Mouse (Mus musculus): ENCODE measurements at regions not wholly inside any gene's neighbourhood (a gene's known extent, or its start where the extent isn't known, plus 50 kb on each side); places are given as distances from the start of the nearest gene placed in this dataset.
A peak's percentile ranks its signal among the peaks of the same experiment; 100 is the strongest.

DNA sequence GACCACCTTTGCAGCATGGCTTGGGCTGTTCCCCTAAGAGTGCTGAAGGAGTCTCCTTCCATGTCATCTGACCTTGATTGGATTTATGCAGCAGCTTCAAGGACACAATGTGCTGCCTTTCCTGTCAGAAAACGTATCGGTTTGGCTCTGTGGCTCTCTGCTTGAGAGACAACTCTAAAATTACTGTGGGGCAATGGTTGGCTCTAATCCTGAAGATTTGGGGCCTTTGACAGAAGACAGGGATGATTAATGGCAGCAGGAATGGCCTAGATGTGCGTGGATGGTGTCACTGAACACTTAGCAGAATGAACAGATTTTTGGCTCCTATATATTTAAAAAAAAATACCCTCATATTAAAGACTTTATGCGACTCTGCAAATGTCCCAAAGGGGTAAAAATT is 136.8 kb upstream of the Dnajc19 start:
- 70% methylated on average over 4 of the region's 4 CpGs for WGBS
- no peaks in the 10 kb centered on the region for H3K9me3 ChIP-seq (replicated peaks; ENCODE audit: control insufficient read depth, low read length)
- no peak overlapping the region for H3K4me2 ChIP-seq (ENCODE audit: low read depth, low read length)
- ATAC-seq (ENCODE audit: insufficient read depth, low FRiP score): no peak
- H3K27me3 ChIP-seq (ENCODE audit: control insufficient read depth, insufficient read depth, low read length): no peaks in the 10 kb centered on the region
- no peak overlapping the region for H3K4me3 ChIP-seq (replicated peaks; ENCODE audit: low read length)
- H3K9ac ChIP-seq (ENCODE audit: low read length): no peak overlapping the region
- no peak overlapping the region for H3K27ac ChIP-seq (ENCODE audit: low read length)
- H3K36me3 ChIP-seq (ENCODE audit: control insufficient read depth, insufficient read depth, low read length): no peaks in the 10 kb centered on the region
- no peaks in the 10 kb centered on the region for H3K4me1 ChIP-seq (ENCODE audit: control insufficient read depth, insufficient read depth, low read length)

DNA sequence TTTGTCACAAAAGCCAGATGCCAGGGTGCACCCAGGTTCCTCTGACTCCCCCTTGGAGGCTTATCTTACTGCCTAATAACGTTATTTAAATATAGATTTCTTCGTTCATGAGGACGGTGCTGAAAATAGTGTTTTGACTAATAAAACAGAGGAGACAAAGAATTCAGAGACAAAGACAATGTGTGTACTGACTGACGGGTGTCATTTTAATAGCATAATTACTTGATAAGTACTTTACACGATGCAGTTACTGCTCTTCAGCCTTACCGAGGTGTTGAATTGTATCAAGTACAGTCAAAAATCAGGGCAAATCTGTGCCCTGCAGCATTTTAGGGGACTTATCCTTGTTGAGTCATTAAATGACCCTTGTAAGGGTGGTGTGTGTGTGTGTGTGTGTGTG is 133.1 kb upstream of the Dnajc19 start:
- Histone ChIP-seq H3K9ac (ENCODE audit: low read length) (no peak overlapping the region), H3K36me3 (ENCODE audit: control insufficient read depth, insufficient read depth, low read length) (no peaks in the 10 kb centered on the region), H3K27me3 (ENCODE audit: control insufficient read depth, insufficient read depth, low read length) (no peaks in the 10 kb centered on the region), H3K27ac (ENCODE audit: low read length) (no peak overlapping the region), H3K4me2 (ENCODE audit: low read depth, low read length) (no peak overlapping the region), H3K9me3 (replicated peaks; ENCODE audit: control insufficient read depth, low read length) (no peaks in the 10 kb centered on the region), H3K4me3 (replicated peaks; ENCODE audit: low read length) (no peak overlapping the region), H3K4me1 (ENCODE audit: control insufficient read depth, insufficient read depth, low read length) (no peaks in the 10 kb centered on the region)
- 83% methylated on average over 6 of the region's 6 CpGs for WGBS
- ATAC-seq (ENCODE audit: insufficient read depth, low FRiP score): no peak

GRCm38 (mm10) chr3:34206454-34206853 is 125.3 kb upstream of the Dnajc19 start:
- Histone ChIP-seq H3K9me3 (replicated peaks; ENCODE audit: control insufficient read depth, low read length) (no peaks in the 10 kb centered on the region), H3K9ac (ENCODE audit: low read length) (no peak overlapping the region), H3K27me3 (ENCODE audit: control insufficient read depth, insufficient read depth, low read length) (no peaks in the 10 kb centered on the region), H3K27ac (ENCODE audit: low read length) (no peak overlapping the region), H3K4me2 (ENCODE audit: low read depth, low read length) (no peak overlapping the region), H3K36me3 (ENCODE audit: control insufficient read depth, insufficient read depth, low read length) (no peaks in the 10 kb centered on the region), H3K4me3 (replicated peaks; ENCODE audit: low read length) (no peak overlapping the region), H3K4me1 (ENCODE audit: control insufficient read depth, insufficient read depth, low read length) (no peaks in the 10 kb centered on the region)
- WGBS: 79% methylated on average over 3 of the region's 3 CpGs
- no peak for ATAC-seq (ENCODE audit: insufficient read depth, low FRiP score)

- no peak for ATAC-seq (ENCODE audit: insufficient read depth, low FRiP score)
- Histone ChIP-seq H3K27me3 (ENCODE audit: control insufficient read depth, insufficient read depth, low read length) (0 out of 2 replicates have a peak, but pooled peaks cover 4% of the 10 kb centered on the region), H3K9ac (ENCODE audit: low read length) (no peak overlapping the region), H3K36me3 (ENCODE audit: control insufficient read depth, insufficient read depth, low read length) (no peaks in the 10 kb centered on the region), H3K27ac (ENCODE audit: low read length) (no peak overlapping the region), H3K4me3 (replicated peaks; ENCODE audit: low read length) (no peak overlapping the region), H3K9me3 (replicated peaks; ENCODE audit: control insufficient read depth, low read length) (no peaks in the 10 kb centered on the region), H3K4me1 (ENCODE audit: control insufficient read depth, insufficient read depth, low read length) (no peaks in the 10 kb centered on the region), H3K4me2 (ENCODE audit: low read depth, low read length) (peak overlapping the region; percentile 4; the same call in 1 of the 2 replicates)
- 30% methylated on average over 8 of the region's 8 CpGs for WGBS
Measured at GRCm38 (mm10) chr3:34198228-34198627, 117.1 kb upstream of the Dnajc19 start.

DNA sequence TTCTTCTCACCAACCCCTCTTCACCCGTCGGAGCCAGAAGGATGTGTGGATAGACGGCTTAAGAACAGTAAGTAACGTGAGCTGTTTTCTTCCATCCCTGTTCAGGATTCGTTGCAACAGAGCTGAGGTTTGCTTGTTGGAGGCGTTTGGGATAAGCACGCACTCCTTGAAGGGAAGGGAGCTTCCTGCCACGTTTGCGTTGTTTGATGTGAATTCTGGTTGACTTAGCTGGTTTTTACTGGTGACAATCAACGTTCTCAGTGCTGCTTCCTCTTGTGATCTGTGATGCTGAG is 116.0 kb upstream of the Dnajc19 start:
- Histone ChIP-seq H3K27ac (ENCODE audit: low read length) (no peak overlapping the region), H3K4me3 (replicated peaks; ENCODE audit: low read length) (no peak overlapping the region), H3K27me3 (ENCODE audit: control insufficient read depth, insufficient read depth, low read length) (0 out of 2 replicates have a peak, but pooled peaks cover 4% of the 10 kb centered on the region), H3K9me3 (replicated peaks; ENCODE audit: control insufficient read depth, low read length) (no peaks in the 10 kb centered on the region), H3K36me3 (ENCODE audit: control insufficient read depth, insufficient read depth, low read length) (no peaks in the 10 kb centered on the region), H3K9ac (ENCODE audit: low read length) (no peak overlapping the region), H3K4me1 (ENCODE audit: control insufficient read depth, insufficient read depth, low read length) (no peaks in the 10 kb centered on the region), H3K4me2 (ENCODE audit: low read depth, low read length) (no peak overlapping the region)
- no peak for ATAC-seq (ENCODE audit: insufficient read depth, low FRiP score)
- 5% methylated on average over 10 of the region's 10 CpGs for WGBS

- Histone ChIP-seq H3K4me1 (ENCODE audit: control insufficient read depth, insufficient read depth, low read length) (no peaks in the 10 kb centered on the region), H3K27me3 (ENCODE audit: control insufficient read depth, insufficient read depth, low read length) (0 out of 2 replicates have a peak, but pooled peaks cover 4% of the 10 kb centered on the region), H3K36me3 (ENCODE audit: control insufficient read depth, insufficient read depth, low read length) (no peaks in the 10 kb centered on the region), H3K27ac (ENCODE audit: low read length) (no peak overlapping the region), H3K4me3 (replicated peaks; ENCODE audit: low read length) (no peak overlapping the region), H3K9me3 (replicated peaks; ENCODE audit: control insufficient read depth, low read length) (no peaks in the 10 kb centered on the region), H3K4me2 (ENCODE audit: low read depth, low read length) (no peak overlapping the region), H3K9ac (ENCODE audit: low read length) (no peak overlapping the region)
- no peak for ATAC-seq (ENCODE audit: insufficient read depth, low FRiP score)
- 40% methylated on average over 22 of the region's 22 CpGs for WGBS
Measured at GRCm38 (mm10) chr3:34196451-34197162, 115.5 kb upstream of the Dnajc19 start.

- Histone ChIP-seq H3K4me3 (replicated peaks; ENCODE audit: low read length) (no peak overlapping the region), H3K9me3 (replicated peaks; ENCODE audit: control insufficient read depth, low read length) (no peaks in the 10 kb centered on the region), H3K36me3 (ENCODE audit: control insufficient read depth, insufficient read depth, low read length) (no peaks in the 10 kb centered on the region), H3K4me2 (ENCODE audit: low read depth, low read length) (no peak overlapping the region), H3K4me1 (ENCODE audit: control insufficient read depth, insufficient read depth, low read length) (no peaks in the 10 kb centered on the region), H3K27me3 (ENCODE audit: control insufficient read depth, insufficient read depth, low read length) (0 out of 2 replicates have a peak, but pooled peaks cover 4% of the 10 kb centered on the region), H3K9ac (ENCODE audit: low read length) (no peak overlapping the region), H3K27ac (ENCODE audit: low read length) (no peak overlapping the region)
- no peak for ATAC-seq (ENCODE audit: insufficient read depth, low FRiP score)
- 70% methylated on average over 13 of the region's 13 CpGs for WGBS
Measured at GRCm38 (mm10) chr3:34195729-34196450, 114.8 kb upstream of the Dnajc19 start.

DNA sequence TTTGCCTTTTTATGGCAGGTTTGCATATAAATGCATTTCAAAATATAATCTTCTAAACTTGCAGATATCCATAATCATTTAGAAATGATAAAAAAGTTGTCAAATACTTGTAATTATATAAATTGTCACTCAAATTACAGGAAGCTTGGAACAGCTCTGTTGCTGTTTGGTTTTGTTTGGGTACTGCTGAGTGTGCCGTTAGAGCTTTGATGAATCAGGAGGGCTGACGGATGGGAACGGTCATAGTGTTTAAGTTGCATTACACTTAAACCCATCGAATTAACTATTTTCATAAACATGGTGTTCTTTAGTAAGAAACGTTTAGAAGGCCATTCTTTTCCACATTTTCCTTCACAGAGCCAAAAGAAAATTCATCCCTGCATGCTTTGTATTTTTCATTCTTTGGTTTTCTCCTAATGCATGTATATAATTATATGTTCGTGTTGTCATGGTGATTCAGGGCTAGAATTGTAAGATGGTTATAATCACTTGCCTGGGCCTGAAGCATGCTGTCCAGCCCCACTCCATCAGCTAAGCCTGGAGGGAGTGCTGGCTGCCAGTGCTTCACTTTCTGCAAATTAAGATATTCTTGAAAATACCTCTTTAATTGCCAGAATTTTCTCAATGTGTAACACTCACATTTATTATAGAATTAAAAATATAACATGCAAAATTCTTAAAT is 92.4 kb upstream of the Dnajc19 start:
- H3K9me3 ChIP-seq (replicated peaks; ENCODE audit: control insufficient read depth, low read length): no peaks in the 10 kb centered on the region
- ATAC-seq (ENCODE audit: insufficient read depth, low FRiP score): no peak
- H3K9ac ChIP-seq (ENCODE audit: low read length): no peak overlapping the region
- no peaks in the 10 kb centered on the region for H3K4me1 ChIP-seq (ENCODE audit: control insufficient read depth, insufficient read depth, low read length)
- no peaks in the 10 kb centered on the region for H3K27me3 ChIP-seq (ENCODE audit: control insufficient read depth, insufficient read depth, low read length)
- WGBS: 52% methylated on average over 6 of the region's 6 CpGs
- no peak overlapping the region for H3K27ac ChIP-seq (ENCODE audit: low read length)
- H3K4me3 ChIP-seq (replicated peaks; ENCODE audit: low read length): no peak overlapping the region
- no peak overlapping the region for H3K4me2 ChIP-seq (ENCODE audit: low read depth, low read length)
- no peaks in the 10 kb centered on the region for H3K36me3 ChIP-seq (ENCODE audit: control insufficient read depth, insufficient read depth, low read length)

GRCm38 (mm10) chr3:34172899-34173298 is 91.8 kb upstream of the Dnajc19 start:
- 69% methylated on average over 4 of the region's 4 CpGs for WGBS
- Histone ChIP-seq H3K27ac (ENCODE audit: low read length) (no peak overlapping the region), H3K4me2 (ENCODE audit: low read depth, low read length) (no peak overlapping the region), H3K36me3 (ENCODE audit: control insufficient read depth, insufficient read depth, low read length) (no peaks in the 10 kb centered on the region), H3K9me3 (replicated peaks; ENCODE audit: control insufficient read depth, low read length) (no peaks in the 10 kb centered on the region), H3K9ac (ENCODE audit: low read length) (no peak overlapping the region), H3K4me1 (ENCODE audit: control insufficient read depth, insufficient read depth, low read length) (no peaks in the 10 kb centered on the region), H3K27me3 (ENCODE audit: control insufficient read depth, insufficient read depth, low read length) (no peaks in the 10 kb centered on the region), H3K4me3 (replicated peaks; ENCODE audit: low read length) (no peak overlapping the region)
- ATAC-seq (ENCODE audit: insufficient read depth, low FRiP score): no peak

All from stomach, embryonic 16.5 days (tissue).